Mouse (Mus musculus) limb, embryonic 14.5 days (tissue): Measurements from ENCODE around the gene Cntfr. TPM values are rescaled to one million over a fixed set of nuclear protein-coding genes. Genes with fewer than 3 reads are reported as not detected.

Source experiments
- ATAC-seq: fragments of 200-750 bp; cut with Nextera tagmentation; 2 replicates; pipeline ENCODE4 v1.8.0; 2017; ENCODE audit warnings: low read depth, moderate number of reproducible peaks, moderate TSS enrichment; ENCODE audit not compliant: low FRiP score
- DNase-seq: peaks from one replicate; pipeline ENCODE4 v3.0.0-alpha.2; 2015; ENCODE audit warnings: low spot score
- H3K27ac ChIP-seq: fragments of 300-500 bp; sonication (generic); replicated peaks from 2 replicates; pipeline ENCODE4 v1.5.1; 2014; ENCODE audit warnings: low read depth, mild to moderate bottlenecking, low read length, moderate library complexity, mixed read lengths
- H3K27me3 ChIP-seq: fragments of 300-500 bp; sonication (generic); 2 replicates; pipeline ENCODE4 v1.6.1; 2014; ENCODE audit warnings: low read length, mixed read lengths; ENCODE audit not compliant: control insufficient read depth, insufficient read depth
- H3K36me3 ChIP-seq: fragments of 300-500 bp; sonication (generic); 2 replicates; pipeline ENCODE4 v1.6.1; 2014; ENCODE audit warnings: mild to moderate bottlenecking, low read length, moderate library complexity, mixed read lengths; ENCODE audit not compliant: control insufficient read depth, insufficient read depth
- H3K4me1 ChIP-seq: fragments of 300-500 bp; sonication (generic); 2 replicates; pipeline ENCODE4 v1.6.1; 2014; ENCODE audit warnings: antibody characterized with exemption, low read length, mixed read lengths; ENCODE audit not compliant: control insufficient read depth, insufficient read depth
- H3K4me2 ChIP-seq: fragments of 300-500 bp; sonication (generic); replicated peaks from 2 replicates; pipeline ENCODE4 v1.6.1; 2014; ENCODE audit warnings: low read depth, mild to moderate bottlenecking, low read length, moderate library complexity; ENCODE audit not compliant: severe bottlenecking
- H3K4me3 ChIP-seq: fragments of 300-500 bp; sonication (generic); replicated peaks from 2 replicates; pipeline ENCODE4 v1.5.1; 2014; ENCODE audit warnings: low read length
- H3K9ac ChIP-seq: fragments of 300-500 bp; sonication (generic); 2 replicates; pipeline ENCODE4 v1.6.1; 2014; ENCODE audit warnings: mild to moderate bottlenecking, low read depth, low read length, moderate library complexity; ENCODE audit not compliant: severe bottlenecking
- H3K9me3 ChIP-seq: fragments of 300-500 bp; sonication (generic); 2 replicates; pipeline ENCODE4 v1.6.1; 2016; ENCODE audit warnings: low read length; ENCODE audit not compliant: control insufficient read depth
- POLR2A ChIP-seq: fragments of 200-500 bp; IDR thresholded peaks from 2 replicates; pipeline ENCODE4 v1.8.0; 2012; ENCODE audit warnings: inconsistent platforms, mild to moderate bottlenecking, moderate library complexity, borderline replicate concordance; ENCODE audit not compliant: insufficient read depth, insufficient read length; ENCODE audit errors: extremely low read depth
- WGBS: fragments of 180-500 bp; shearing (Covaris S2); extraction: QIAGEN DNeasy Blood & Tissue Kit; methylation state at CpG from one replicate; pipeline ENCODE4 v1.1.7; 2014; 5-methylcytosine and 5-hydroxymethylcytosine counted together
- polyA plus RNA-seq, 2 experiments: library from polyadenylated mRNA; depleted of rRNA in 1 of 2; stranded (reverse) in 1 of 2; unstranded in 1 of 2; fragments of >200 nt; fragmentation: Nextera tagmentation in 1 of 2; extraction: Ambion mirVana in 1 of 2; gene quantifications; 2 replicates each; pipeline versions ENCODE4 v1.2.1 to v1.2.3; 2012 to 2014

Cntfr gene
- polyA plus RNA-seq, 2 experiments: 5.4 to 34.2 TPM

DNA sequence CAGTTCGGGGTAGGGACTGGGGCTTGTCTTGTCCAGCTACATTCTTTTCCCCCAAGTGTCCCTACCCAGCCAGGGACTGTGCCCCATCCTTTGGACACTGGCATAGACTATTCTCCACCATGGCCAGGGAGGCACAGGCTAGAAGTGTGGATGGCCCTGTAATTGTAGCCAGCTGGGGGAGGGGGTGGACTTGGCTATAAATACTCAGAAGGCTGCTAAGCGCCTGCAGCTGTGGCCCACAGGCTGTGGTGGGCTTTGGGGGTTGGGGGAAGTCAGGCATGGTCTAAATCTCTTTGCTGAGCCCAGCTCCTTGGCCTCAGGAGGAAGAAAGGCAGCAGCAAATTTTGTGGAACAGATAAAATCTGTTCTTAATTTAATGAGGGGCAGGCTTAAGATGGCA is 61.0 kb downstream of the Cntfr start:
- Histone ChIP-seq H3K9me3 (no peaks in the 10 kb centered on the region), H3K36me3 (no peaks in the 10 kb centered on the region), H3K9ac (no peak overlapping the region), H3K4me3 (no peak overlapping the region), H3K27ac (0 out of 2 replicates have a peak overlapping the region, but pooled peaks have one; percentile 11), H3K27me3 (peaks cover 14% of the 10 kb centered on the region), H3K4me1 (peaks cover 27% of the 10 kb centered on the region), H3K4me2 (no peak overlapping the region)
- ATAC-seq (peak; percentile 46; the same call in 1 of the 2 replicates), DNase-seq (no peak)
- TF ChIP-seq POLR2A: no peak
- WGBS: 33% methylated on average over 2 of the region's 2 CpGs

DNA sequence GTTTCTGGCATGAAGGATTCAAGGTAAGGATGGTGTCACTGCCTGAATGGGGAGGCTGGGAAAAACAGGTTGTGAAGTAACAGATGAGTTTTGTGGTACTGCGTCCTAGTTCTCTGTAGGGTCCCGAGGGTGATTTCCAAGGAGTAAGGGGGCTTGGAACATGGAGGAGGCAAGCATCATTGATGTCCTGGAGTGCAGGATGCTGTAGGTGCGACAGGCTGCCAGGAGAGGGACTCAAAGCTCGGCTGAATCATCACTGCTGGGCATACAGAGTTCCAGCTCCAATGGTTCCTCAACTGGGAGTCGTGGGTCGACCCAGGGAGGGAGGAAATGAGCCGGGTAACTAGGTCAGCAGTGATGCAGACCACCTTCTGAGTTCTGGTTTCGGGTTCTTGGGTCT is 61.7 kb downstream of the Cntfr start:
- DNase-seq (no peak), ATAC-seq (no peak)
- Histone ChIP-seq H3K36me3 (no peaks in the 10 kb centered on the region), H3K27me3 (peaks cover 15% of the 10 kb centered on the region), H3K27ac (no peak overlapping the region), H3K9ac (no peak overlapping the region), H3K9me3 (no peaks in the 10 kb centered on the region), H3K4me3 (no peak overlapping the region), H3K4me2 (no peak overlapping the region), H3K4me1 (peaks cover 23% of the 10 kb centered on the region)
- TF ChIP-seq POLR2A: no peak
- 65% methylated on average over 8 of the region's 8 CpGs for WGBS

DNA sequence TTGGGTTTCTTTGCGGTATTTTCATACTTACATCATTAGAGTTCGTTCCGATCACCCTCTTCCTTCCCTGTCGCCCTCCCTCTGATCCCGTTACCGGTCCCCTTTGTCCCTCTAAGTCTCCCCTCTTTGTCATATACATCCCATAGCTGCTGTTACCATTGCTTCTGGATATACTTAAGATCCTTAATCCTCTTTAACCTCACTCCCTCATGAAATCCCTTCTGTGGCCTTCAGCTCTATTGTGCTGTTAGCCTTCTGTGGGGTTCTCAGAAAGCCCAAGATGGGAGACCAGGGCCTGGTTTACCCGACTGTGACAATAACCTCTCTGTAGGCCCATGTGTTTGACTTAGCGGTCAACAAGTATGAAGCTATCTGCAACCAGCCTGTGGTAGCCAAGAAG is 62.3 kb downstream of the Cntfr start:
- Histone ChIP-seq H3K36me3 (no peaks in the 10 kb centered on the region), H3K9me3 (no peaks in the 10 kb centered on the region), H3K27me3 (peaks cover 18% of the 10 kb centered on the region), H3K4me2 (no peak overlapping the region), H3K4me3 (no peak overlapping the region), H3K27ac (no peak overlapping the region), H3K4me1 (peaks cover 23% of the 10 kb centered on the region), H3K9ac (no peak overlapping the region)
- no peak for DNase-seq
- 81% methylated on average over 8 of the region's 8 CpGs for WGBS
- no peak for TF ChIP-seq POLR2A
- no peak for ATAC-seq

DNA sequence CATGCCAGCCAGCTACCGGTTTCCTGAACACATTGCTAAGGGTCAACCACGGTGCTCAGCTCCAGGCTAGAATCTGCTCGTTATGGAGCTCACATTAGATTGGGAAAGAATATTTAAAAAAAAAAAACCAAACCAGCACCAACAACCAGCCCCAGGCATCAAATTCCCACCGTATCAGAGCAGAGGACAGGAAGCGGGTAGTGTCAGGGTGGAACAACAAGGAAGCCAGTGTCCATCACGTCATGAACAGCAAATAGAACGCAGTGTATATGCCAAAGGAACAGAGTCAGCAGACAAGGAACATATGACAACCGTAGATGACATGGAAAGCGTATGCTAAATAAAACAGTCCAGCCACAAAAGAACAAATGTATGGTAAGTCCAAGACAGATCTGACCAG is 63.9 kb downstream of the Cntfr start:
- ATAC-seq (no peak), DNase-seq (no peak)
- WGBS: 61% methylated on average over 9 of the region's 9 CpGs
- Histone ChIP-seq H3K4me2 (no peak overlapping the region), H3K27me3 (peaks cover 15% of the 10 kb centered on the region), H3K27ac (no peak overlapping the region), H3K9me3 (no peaks in the 10 kb centered on the region), H3K36me3 (no peaks in the 10 kb centered on the region), H3K4me1 (peaks cover 28% of the 10 kb centered on the region), H3K4me3 (no peak overlapping the region), H3K9ac (no peak overlapping the region)
- TF ChIP-seq POLR2A: no peak

DNA sequence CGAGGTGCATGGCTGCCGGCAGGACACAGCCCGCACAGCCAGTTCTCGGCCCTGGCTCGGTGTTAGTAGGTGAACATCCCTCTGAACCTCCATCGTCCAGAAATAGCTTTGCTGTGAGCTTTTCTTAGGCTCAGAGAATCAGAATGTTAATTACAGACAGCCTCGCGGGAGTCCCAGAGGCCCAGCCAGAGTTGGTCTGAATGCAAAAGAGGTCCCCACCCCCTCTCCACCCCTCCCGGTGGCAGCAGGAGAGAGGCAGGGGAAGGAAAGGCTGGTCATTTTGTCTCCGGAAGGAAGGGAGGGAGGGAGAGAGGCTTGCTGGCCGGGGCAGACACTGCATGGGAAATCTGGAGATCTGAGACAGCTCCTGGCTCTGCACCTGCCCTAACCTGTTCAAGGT is 65.5 kb downstream of the Cntfr start:
- Histone ChIP-seq H3K4me3 (no peak overlapping the region), H3K4me1 (peaks cover 20% of the 10 kb centered on the region), H3K9ac (no peak overlapping the region), H3K27ac (no peak overlapping the region), H3K27me3 (peaks cover 15% of the 10 kb centered on the region), H3K36me3 (no peaks in the 10 kb centered on the region), H3K9me3 (no peaks in the 10 kb centered on the region), H3K4me2 (no peak overlapping the region)
- ATAC-seq: no peak
- WGBS: 3% methylated on average over 11 of the region's 11 CpGs
- no peak for TF ChIP-seq POLR2A
- DNase-seq: no peak

DNA sequence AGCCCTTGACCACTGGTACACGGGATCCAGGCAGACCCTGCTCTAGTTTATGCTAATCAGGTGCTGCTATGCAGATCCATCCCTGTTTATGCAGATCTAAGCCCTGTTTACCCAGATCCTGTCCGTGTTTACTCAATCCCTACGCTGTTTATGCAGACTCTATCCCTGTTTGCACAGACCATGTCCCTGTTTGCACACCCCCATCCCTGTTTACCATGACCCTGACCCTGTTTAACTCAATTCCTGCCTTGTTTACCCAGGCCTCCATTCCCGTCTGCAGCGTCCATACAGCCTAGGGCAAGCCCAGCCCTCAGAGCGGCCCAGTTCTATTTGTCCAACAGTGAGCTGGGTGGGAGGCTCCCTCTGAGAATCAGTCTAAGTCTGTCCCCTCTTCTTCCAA is 66.7 kb downstream of the Cntfr start:
- Histone ChIP-seq H3K9ac (no peak overlapping the region), H3K4me3 (no peak overlapping the region), H3K4me2 (no peak overlapping the region), H3K36me3 (no peaks in the 10 kb centered on the region), H3K27ac (no peak overlapping the region), H3K4me1 (peaks cover 14% of the 10 kb centered on the region), H3K27me3 (peaks cover 15% of the 10 kb centered on the region), H3K9me3 (no peaks in the 10 kb centered on the region)
- DNase-seq: no peak
- no peak for ATAC-seq
- WGBS: 45% methylated on average over 6 of the region's 6 CpGs
- no peak for TF ChIP-seq POLR2A
